Mouse (Mus musculus): ENCODE measurements at regions not wholly inside any gene's neighbourhood (a gene's known extent, or its start where the extent isn't known, plus 50 kb on each side); places are given as distances from the start of the nearest gene placed in this dataset.

DNA sequence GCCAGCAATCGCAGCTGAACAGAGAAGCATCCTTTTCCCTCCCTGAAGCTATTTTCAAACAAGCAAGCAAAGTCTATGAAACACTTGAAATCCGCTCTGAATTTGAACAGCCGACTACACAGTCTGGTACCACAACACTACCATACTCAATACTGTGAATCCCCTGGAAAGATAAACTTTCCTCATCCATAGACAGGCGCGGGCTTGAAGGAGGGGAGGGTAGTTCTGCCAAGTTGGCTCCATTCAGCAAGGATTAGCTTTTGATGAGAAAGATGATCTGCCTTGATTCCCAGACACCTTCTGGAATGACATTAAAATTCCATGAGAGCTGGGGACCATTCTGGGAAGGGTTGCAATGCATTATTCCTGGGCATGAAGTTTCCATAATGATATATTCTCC lies 186.4 kb upstream of the A430005L14Rik start:
- WGBS (ENCODE audit: insufficient replicate concordance): 69% methylated on average over 5 of the region's 5 CpGs
- TF ChIP-seq EP300 (IDR thresholded peaks at IDR 0.05; ENCODE audit: low read depth): no peak
- no peaks in the 10 kb centered on the region for H3K36me3 ChIP-seq (replicated peaks; ENCODE audit: control insufficient read depth, insufficient read depth, low read depth)
- no peak for DNase-seq (ENCODE audit: low read depth in 3 of 3, low spot score in 3 of 3)
- no peaks in the 10 kb centered on the region for H3K4me1 ChIP-seq (replicated peaks; ENCODE audit: control insufficient read depth in 2 of 2, insufficient read depth in 2 of 2, low read length in 1 of 2)
- no peaks in the 10 kb centered on the region for H3K27me3 ChIP-seq (ENCODE audit: control insufficient read depth, insufficient read depth, low read length)
- H3K9me3 ChIP-seq (ENCODE audit: control insufficient read depth, low read length): no peaks in the 10 kb centered on the region; the same call in 1 of the 2 replicates
- ATAC-seq (ENCODE audit: insufficient read depth): no peak
- H3K4me2 ChIP-seq (ENCODE audit: low read depth): no peak overlapping the region
- no peak overlapping the region for H3K4me3 ChIP-seq (ENCODE audit: insufficient read depth in 1 of 2, low read depth in 2 of 2, low read length in 2 of 2)
- H3K9ac ChIP-seq (replicated peaks): no peak overlapping the region
- H3K27ac ChIP-seq: no peak overlapping the region

DNA sequence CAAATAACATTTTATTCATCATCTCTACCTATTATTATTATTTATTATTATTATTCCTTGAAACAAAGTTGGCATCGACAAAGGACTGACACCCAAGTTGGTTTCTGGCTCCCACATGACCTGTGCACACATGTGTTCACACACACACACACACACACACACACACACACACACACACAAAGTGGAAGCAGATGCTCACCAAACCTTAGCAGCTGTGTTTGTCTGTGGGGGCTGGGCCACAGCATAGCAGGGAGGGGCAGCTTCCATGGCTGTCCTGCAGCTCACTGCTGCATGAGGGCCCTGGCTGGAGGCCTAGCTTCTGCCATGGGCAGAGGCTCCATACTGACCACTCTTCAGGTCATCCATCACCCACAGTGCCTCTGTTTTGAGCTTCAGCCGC lies 176.5 kb upstream of the A430005L14Rik start:
- Histone ChIP-seq H3K4me3 (ENCODE audit: insufficient read depth in 1 of 2, low read depth in 2 of 2, low read length in 2 of 2) (no peak overlapping the region), H3K27ac (no peak overlapping the region), H3K9ac (replicated peaks) (no peak overlapping the region), H3K4me2 (ENCODE audit: low read depth) (no peak overlapping the region), H3K4me1 (replicated peaks; ENCODE audit: control insufficient read depth in 2 of 2, insufficient read depth in 2 of 2, low read length in 1 of 2) (no peaks in the 10 kb centered on the region), H3K36me3 (replicated peaks; ENCODE audit: control insufficient read depth, insufficient read depth, low read depth) (no peaks in the 10 kb centered on the region), H3K9me3 (ENCODE audit: control insufficient read depth, low read length) (no peaks in the 10 kb centered on the region), H3K27me3 (ENCODE audit: control insufficient read depth, insufficient read depth, low read length) (no peaks in the 10 kb centered on the region)
- ATAC-seq (ENCODE audit: insufficient read depth): no peak
- 57% methylated on average over 2 of the region's 2 CpGs for WGBS (ENCODE audit: insufficient replicate concordance)
- no peak for DNase-seq (ENCODE audit: low read depth in 3 of 3, low spot score in 3 of 3)
- TF ChIP-seq CTCF (IDR thresholded peaks at IDR 0.05; ENCODE audit: low read depth) (no peak), EP300 (IDR thresholded peaks at IDR 0.05; ENCODE audit: low read depth) (no peak)

DNA sequence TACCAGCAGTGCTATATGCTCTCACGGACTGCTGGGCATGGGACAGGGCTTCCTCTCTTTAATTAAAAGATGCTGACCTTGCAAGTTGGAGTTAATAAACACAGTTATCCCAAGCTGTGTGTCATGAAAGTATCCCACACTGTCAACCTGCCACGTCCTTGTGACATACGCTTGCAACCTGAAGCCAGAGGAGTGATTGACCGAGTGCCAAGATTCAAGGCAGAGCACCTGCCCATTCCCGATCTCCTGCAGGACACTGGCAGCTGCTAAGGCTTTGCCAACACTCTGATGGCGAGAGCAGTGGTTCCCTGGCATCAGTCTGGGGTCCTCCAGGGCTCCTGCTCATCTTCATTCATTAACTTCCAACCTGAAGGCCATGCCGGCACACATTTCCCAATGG lies 175.8 kb upstream of the A430005L14Rik start:
- ATAC-seq (ENCODE audit: insufficient read depth): no peak
- Histone ChIP-seq H3K4me2 (ENCODE audit: low read depth) (no peak overlapping the region), H3K4me3 (ENCODE audit: insufficient read depth in 1 of 2, low read depth in 2 of 2, low read length in 2 of 2) (no peak overlapping the region), H3K36me3 (replicated peaks; ENCODE audit: control insufficient read depth, insufficient read depth, low read depth) (no peaks in the 10 kb centered on the region), H3K27ac (no peak overlapping the region), H3K9ac (replicated peaks) (no peak overlapping the region), H3K27me3 (ENCODE audit: control insufficient read depth, insufficient read depth, low read length) (no peaks in the 10 kb centered on the region), H3K4me1 (replicated peaks; ENCODE audit: control insufficient read depth in 2 of 2, insufficient read depth in 2 of 2, low read length in 1 of 2) (no peaks in the 10 kb centered on the region), H3K9me3 (ENCODE audit: control insufficient read depth, low read length) (no peaks in the 10 kb centered on the region)
- TF ChIP-seq EP300 (IDR thresholded peaks at IDR 0.05; ENCODE audit: low read depth) (no peak), CTCF (IDR thresholded peaks at IDR 0.05; ENCODE audit: low read depth) (no peak)
- WGBS (ENCODE audit: insufficient replicate concordance): 63% methylated on average over 7 of the region's 7 CpGs
- no peak for DNase-seq (ENCODE audit: low read depth in 3 of 3, low spot score in 3 of 3)

DNA sequence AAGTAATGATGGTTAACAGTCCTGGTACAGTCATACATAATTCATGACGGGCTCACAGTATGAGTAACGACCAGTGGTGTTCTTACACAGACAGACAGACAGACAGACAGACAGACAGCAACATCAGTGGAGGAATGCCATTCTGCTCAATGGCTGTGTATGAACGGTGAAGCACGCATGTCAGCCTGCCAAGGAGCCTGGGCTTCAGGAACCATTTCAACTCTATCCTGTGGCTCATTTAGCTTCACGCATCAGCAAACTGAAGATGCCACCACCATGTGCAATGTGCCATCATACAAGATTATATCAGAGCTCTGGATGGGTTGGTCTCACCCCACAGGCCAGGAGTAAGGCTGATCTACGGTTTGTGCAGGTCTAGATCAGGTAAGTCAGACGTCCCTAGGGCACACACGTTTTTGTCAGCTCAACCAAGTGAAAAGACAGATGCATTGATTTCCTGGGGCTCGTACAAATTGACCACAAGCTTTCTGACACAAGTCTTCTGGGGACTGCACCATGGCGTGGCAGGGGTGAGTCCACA lies 175.0 kb upstream of the A430005L14Rik start:
- no peaks in the 10 kb centered on the region for H3K9me3 ChIP-seq (ENCODE audit: control insufficient read depth, low read length)
- no peak overlapping the region for H3K27ac ChIP-seq
- H3K4me1 ChIP-seq (replicated peaks; ENCODE audit: control insufficient read depth in 2 of 2, insufficient read depth in 2 of 2, low read length in 1 of 2): no peaks in the 10 kb centered on the region
- H3K4me2 ChIP-seq (ENCODE audit: low read depth): no peak overlapping the region
- no peaks in the 10 kb centered on the region for H3K27me3 ChIP-seq (ENCODE audit: control insufficient read depth, insufficient read depth, low read length)
- no peaks in the 10 kb centered on the region for H3K36me3 ChIP-seq (replicated peaks; ENCODE audit: control insufficient read depth, insufficient read depth, low read depth)
- ATAC-seq (ENCODE audit: insufficient read depth) (no peak), DNase-seq (ENCODE audit: low read depth in 3 of 3, low spot score in 3 of 3) (no peak)
- no peak for TF ChIP-seq CTCF (IDR thresholded peaks at IDR 0.05; ENCODE audit: low read depth)
- TF ChIP-seq EP300 (IDR thresholded peaks at IDR 0.05; ENCODE audit: low read depth): no peak
- no peak overlapping the region for H3K4me3 ChIP-seq (ENCODE audit: insufficient read depth in 1 of 2, low read depth in 2 of 2, low read length in 2 of 2)
- no peak overlapping the region for H3K9ac ChIP-seq (replicated peaks)
- WGBS (ENCODE audit: insufficient replicate concordance): 57% methylated on average over 10 of the region's 10 CpGs

DNA sequence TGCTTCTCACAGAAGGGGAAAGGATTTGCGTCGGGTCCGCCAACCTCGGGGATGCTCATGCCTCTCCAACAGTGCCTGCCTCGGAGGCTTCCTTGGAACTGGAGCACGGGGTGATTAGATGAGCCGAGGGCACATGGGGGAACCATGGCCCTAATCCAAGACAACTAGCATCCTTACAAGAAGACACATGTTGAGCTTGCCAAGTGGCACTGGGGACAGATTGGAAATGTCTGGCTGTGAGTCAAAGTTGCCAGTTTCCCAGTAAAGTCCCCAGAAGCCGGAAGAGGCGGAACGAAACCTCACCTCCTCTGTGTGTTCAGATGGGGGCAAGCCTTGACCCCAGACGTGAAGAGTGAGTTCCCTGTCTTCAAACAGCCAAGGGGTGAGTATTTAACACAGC lies 172.6 kb upstream of the A430005L14Rik start:
- Histone ChIP-seq H3K27ac (no peak overlapping the region), H3K36me3 (replicated peaks; ENCODE audit: control insufficient read depth, insufficient read depth, low read depth) (no peaks in the 10 kb centered on the region), H3K9ac (replicated peaks) (no peak overlapping the region), H3K27me3 (ENCODE audit: control insufficient read depth, insufficient read depth, low read length) (no peaks in the 10 kb centered on the region), H3K4me3 (ENCODE audit: insufficient read depth in 1 of 2, low read depth in 2 of 2, low read length in 2 of 2) (no peak overlapping the region), H3K4me1 (replicated peaks; ENCODE audit: control insufficient read depth in 2 of 2, insufficient read depth in 2 of 2, low read length in 1 of 2) (no peaks in the 10 kb centered on the region), H3K9me3 (ENCODE audit: control insufficient read depth, low read length) (no peaks in the 10 kb centered on the region), H3K4me2 (ENCODE audit: low read depth) (no peak overlapping the region)
- 75% methylated on average over 11 of the region's 11 CpGs for WGBS (ENCODE audit: insufficient replicate concordance)
- TF ChIP-seq EP300 (IDR thresholded peaks at IDR 0.05; ENCODE audit: low read depth): no peak
- DNase-seq (ENCODE audit: low read depth in 3 of 3, low spot score in 3 of 3): no peak
- no peak for ATAC-seq (ENCODE audit: insufficient read depth)
